Mouse (Mus musculus) CH12.LX (cell line): ENCODE results near the gene Ssbp4.
A peak's percentile ranks its signal among the peaks of the same experiment; 100 is the strongest.

ENCODE experiments used
- CHD2 ChIP-seq: IDR thresholded peaks from 2 replicates; pipeline ENCODE4 v1.6.1; 2011; ENCODE audit warnings: low read length, improper control_type of control experiment
- CTCF ChIP-seq, 2 experiments: IDR thresholded peaks in 1 of 2; conservative IDR thresholded peaks in 1 of 2; 2 replicates each; pipeline ENCODE4 v1.5.1; 2011 to 2012; ENCODE audit warnings: low read depth in 2 of 2, low read length in 2 of 2, improper control_type of control experiment in 1 of 2, inconsistent platforms in 1 of 2, mild to moderate bottlenecking in 1 of 2, moderate library complexity in 1 of 2
- E2F4 ChIP-seq: IDR thresholded peaks from 2 replicates; pipeline ENCODE4 v1.6.1; 2011; ENCODE audit warnings: low read depth, low read length, improper control_type of control experiment; ENCODE audit not compliant: insufficient replicate concordance
- HCFC1 ChIP-seq: IDR thresholded peaks from 2 replicates; pipeline ENCODE4 v1.6.1; 2012; ENCODE audit warnings: low read depth, mild to moderate bottlenecking, inconsistent platforms, low read length, improper control_type of control experiment
- JUND ChIP-seq: conservative IDR thresholded peaks from 2 replicates; pipeline ENCODE4 v1.6.1; 2011; ENCODE audit warnings: low read depth, low read length, improper control_type of control experiment
- MAX ChIP-seq: IDR thresholded peaks from 2 replicates; pipeline ENCODE4 v1.6.1; 2011; ENCODE audit warnings: low read length, improper control_type of control experiment
- MEF2A ChIP-seq: IDR thresholded peaks from 2 replicates; pipeline ENCODE4 v1.6.1; 2014; ENCODE audit warnings: low read depth, mild to moderate bottlenecking, inconsistent platforms, low read length, improper control_type of control experiment, borderline replicate concordance
- MXI1 ChIP-seq: IDR thresholded peaks from 2 replicates; pipeline ENCODE4 v1.6.1; 2011; ENCODE audit warnings: mild to moderate bottlenecking, low read depth, low read length, improper control_type of control experiment
- POLR2A ChIP-seq: IDR thresholded peaks from 2 replicates; pipeline ENCODE4 v1.6.1; 2011; ENCODE audit warnings: low read depth, mild to moderate bottlenecking, improper control_type of control experiment, low read length
- SIN3A ChIP-seq: IDR thresholded peaks from 2 replicates; pipeline ENCODE4 v1.6.1; 2012; ENCODE audit warnings: low read length, improper control_type of control experiment, inconsistent platforms
- ZNF384 ChIP-seq: IDR thresholded peaks from 2 replicates; pipeline ENCODE4 v1.6.1; 2012; ENCODE audit warnings: low read depth, low read length, improper control_type of control experiment, inconsistent platforms

DNA sequence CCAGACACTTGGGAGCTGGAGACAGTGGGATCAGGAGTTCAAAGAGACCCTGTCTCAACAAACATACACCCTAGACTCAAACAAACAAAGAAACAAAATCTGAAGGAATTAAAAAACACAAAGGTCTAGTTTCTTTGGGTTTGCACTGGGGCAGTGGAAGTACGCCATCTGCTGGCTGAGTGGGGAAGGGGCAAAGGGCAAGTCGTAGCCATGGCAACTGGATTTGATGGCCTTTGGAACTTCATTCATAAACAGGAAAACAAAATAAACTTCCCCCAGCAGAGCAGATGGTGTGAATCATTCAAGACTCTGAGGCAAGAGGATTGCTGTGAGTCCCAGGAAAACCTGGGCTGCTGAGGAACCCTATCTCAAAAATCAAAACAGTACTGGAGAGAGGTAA, 44.6 kb upstream of the Ssbp4 start:
- TF ChIP-seq HCFC1 (no peak), E2F4 (no peak), CHD2 (no peak), CTCF (conservative IDR thresholded peaks at IDR 0.05 in 1 of 2, IDR thresholded peaks at IDR 0.05 in 1 of 2; ENCODE audit: low read depth in 2 of 2, low read length in 2 of 2) (peak; percentile 86 to 94), SIN3A (no peak), POLR2A (no peak), ZNF384 (no peak), MEF2A (no peak), MXI1 (peak; percentile 86), MAX (no peak), JUND (no peak)
